Mouse (Mus musculus) bone marrow, adult 2 months (tissue): ENCODE measurements at regions not wholly inside any gene's neighbourhood (a gene's known extent, or its start where the extent isn't known, plus 50 kb on each side); places are given as distances from the start of the nearest gene placed in this dataset.

ENCODE experiments used
- CTCF ChIP-seq: fragments of 200-500 bp; IDR thresholded peaks from 2 replicates; pipeline ENCODE4 v1.5.1; 2011; ENCODE audit warnings: low read length, control low read depth; ENCODE audit not compliant: control insufficient read depth, insufficient read depth
- POLR2A ChIP-seq: fragments of 200-500 bp; IDR thresholded peaks from 2 replicates; pipeline ENCODE4 v1.6.1; 2011; ENCODE audit warnings: low read depth, mild to moderate bottlenecking, control low read depth, low read length, borderline replicate concordance; ENCODE audit not compliant: control insufficient read depth

GRCm38 (mm10) chr11:44163748-44164147 lies 236.1 kb upstream of the Il12b start:
- TF ChIP-seq CTCF: no peak
- TF ChIP-seq POLR2A: no peak
